Mouse (Mus musculus) lung, adult 10 weeks (tissue): ENCODE data around the gene Zic3. TPM values are rescaled to one million over a fixed set of nuclear protein-coding genes. Genes with fewer than 3 reads are reported as not detected.

ENCODE experiments used
- polyA plus RNA-seq: library from polyadenylated mRNA; stranded (reverse); fragments of 350-450 nt; fragmentation: Illumina TruSeq; extraction: RNeasy Lipid Tissue Mini Kit (QIAGEN cat#74804); gene quantifications from one replicate; pipeline ENCODE4 v1.2.3, GENCODE M21; 2014; ENCODE audit warnings: low read depth, low replicate concordance; ENCODE audit not compliant: insufficient read depth

Zic3 gene
- not detected for polyA plus RNA-seq

DNA sequence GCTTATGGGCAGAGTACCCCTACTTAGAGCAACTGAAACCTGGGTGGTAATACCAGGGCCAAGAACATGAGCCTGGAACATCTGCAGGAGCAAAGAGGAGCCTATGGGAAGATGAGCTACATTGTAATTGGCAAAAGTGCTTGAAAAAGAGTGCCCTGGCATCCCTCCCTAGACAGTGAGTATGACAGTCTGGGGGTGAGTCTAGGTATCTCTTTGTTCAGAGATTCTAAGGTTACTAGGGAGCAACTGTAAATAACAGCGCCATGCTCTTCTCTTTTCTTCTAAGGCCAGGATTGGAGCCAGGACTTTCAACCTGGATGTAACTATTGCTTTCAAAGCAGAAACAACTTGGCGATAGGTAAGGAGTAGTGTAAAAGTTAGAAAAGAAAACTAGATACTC lies at the start of gene Zic3:
TSS of gene Zic3 (plus strand) at position 301 of the 400 bp plus-strand sequence.

